Mouse (Mus musculus) kidney, postnatal 4 days (tissue): ENCODE data around the gene Defb20.
"Not testable (repeated sequence)": the region's sequence is repeated elsewhere in the genome, so short reads cannot be mapped to it uniquely, and the experiment has no call there.

Experiments used
- DNase-seq, 2 experiments: peaks; one replicate each; pipeline ENCODE4 v3.0.0; 2021; ENCODE audit warnings: mixed read lengths in 2 of 2

Defb20 gene

DNA sequence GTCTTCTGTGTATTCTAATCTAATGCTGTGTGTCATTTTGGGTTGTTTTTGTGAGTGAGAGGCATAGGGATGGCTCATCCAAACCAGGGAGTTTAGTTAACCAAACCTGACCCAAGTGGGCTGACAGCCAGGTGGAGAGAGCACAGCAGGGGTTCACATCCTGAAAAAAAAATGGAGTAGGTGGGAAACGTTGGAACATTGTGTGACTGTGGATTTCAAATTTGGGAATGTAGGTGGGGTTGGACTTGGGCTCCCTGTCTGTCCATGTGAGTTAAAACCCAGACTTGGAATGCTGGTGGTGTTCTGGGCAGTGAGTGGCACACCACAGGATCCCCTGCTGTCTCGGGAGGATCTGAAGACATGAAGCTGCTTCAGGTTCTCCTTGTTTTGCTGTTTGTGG lies at the start of gene Defb20:
TSS of gene Defb20 (plus strand) at position 301 of the 400 bp plus-strand sequence.
- DNase-seq, result no peak

GRCm38 (mm10) chr2:152427493-152427892 lies 49.4 kb upstream of the Defb20 start:
- peak; percentile 44 to 53 for DNase-seq

DNA sequence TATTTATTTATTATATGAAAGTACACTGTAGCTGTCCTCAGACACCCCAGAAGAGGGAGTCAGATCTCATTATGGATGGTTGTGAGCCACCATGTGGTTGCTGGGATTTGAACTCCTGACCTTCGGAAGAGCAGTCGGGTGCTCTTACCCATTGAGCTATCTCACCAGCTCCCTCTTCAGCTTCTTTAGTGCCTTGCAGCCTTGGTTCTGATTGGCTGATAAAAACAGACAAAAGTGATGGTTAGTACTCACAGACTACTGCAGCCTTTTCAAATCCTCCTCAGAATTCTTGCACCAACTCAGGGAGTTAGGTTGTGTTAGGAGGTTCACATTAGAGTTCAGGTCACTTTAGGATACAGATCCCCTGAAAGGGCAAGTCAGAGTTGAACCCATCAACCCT lies 48.4 kb upstream of the Defb20 start:
- not testable (repeated sequence) for DNase-seq

DNA sequence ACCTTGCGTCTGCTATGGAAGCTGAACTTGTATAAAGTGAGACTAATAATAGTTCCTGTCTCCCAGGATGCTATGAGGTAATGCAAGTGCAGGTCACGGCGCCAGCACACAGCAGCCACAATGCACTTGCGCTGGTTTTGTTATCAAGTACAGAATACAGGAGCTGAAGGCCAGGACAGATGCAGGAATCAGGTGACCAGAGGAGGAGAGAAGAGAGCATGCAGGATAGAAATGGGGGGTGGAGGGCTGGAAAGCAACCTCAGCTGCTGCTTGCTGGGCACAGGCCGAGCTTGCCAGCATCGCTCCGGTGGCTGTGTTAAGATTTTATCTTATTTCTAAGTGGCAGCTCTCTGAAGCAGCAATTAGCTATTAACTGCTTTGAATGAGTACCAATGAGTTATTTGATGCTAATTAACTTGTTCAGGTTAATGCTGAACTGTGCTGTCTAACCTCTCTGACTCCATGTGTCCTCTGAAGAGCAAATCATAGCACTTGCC lies 40.4 kb upstream of the Defb20 start:
- DNase-seq, result peak in 1 of 2 experiments; percentile 54

- peak; percentile 93 for DNase-seq
Observed at GRCm38 (mm10) chr2:152436983-152437860, 39.6 kb upstream of the Defb20 start.

DNA sequence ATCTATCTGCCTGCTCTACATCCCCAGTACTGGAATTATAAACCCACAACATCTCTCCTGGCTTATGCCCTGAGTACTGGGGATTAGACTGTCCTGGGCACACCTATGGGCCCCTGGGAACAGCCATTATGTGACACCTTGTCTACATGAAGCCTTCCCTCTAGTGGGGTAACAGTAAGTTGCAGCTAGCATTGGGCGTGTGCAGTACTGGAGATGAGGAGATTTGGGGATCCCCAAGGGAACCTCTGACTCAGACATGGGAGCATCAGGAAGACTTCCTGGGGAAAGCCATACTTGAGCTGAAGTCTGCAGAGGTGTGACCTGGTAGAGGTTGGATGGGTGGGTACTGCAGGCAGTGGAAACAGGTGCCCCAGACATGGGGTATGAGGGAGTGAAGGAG lies 37.9 kb upstream of the Defb20 start:
- no peak for DNase-seq

DNA sequence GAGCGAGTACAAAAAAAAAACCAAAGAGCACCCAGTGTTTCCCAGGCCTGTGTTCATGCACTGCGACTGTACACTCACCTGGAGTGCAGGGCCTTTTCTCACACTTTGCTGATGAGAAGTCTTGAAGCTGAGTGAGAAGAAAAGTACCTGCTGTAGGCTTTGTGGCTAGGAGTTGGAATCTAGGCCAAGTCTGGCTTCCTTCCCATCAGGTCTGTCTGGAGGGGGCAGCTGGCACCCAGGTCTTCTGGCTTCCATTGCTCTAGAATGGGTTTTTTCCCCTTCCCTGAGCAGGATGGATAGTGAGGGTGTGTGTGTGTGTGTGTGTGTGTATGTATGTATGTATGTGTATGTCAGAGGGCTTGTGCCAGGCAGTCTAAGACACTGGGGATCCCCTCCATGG lies 37.0 kb upstream of the Defb20 start:
- no peak for DNase-seq

GRCm38 (mm10) chr2:152442322-152442721 lies 34.5 kb upstream of the Defb20 start:
- DNase-seq, result peak in 1 of 2 experiments; percentile 21

DNA sequence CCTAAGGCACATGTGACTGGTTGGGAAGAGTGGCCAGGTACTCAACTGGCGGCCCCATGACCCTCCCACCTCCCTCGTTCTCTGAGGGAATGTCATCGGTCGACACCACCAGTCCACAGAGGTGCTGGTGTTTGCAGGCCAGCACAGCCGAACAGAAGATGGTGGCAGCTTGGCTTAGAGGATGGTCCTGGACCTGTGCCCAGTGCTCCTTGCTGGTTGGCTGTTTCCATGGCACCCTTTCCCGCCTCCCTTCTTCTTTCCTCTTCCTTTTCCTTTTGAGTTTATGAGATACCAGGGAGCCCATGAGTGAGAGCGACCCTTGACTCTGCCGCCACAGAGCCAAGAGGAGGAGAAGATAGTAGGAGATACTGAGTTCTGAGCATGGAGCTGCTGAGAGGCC lies 33.6 kb upstream of the Defb20 start:
- no peak for DNase-seq

- DNase-seq, result no peak
Observed at GRCm38 (mm10) chr2:152446642-152447041, 30.2 kb upstream of the Defb20 start.

GRCm38 (mm10) chr2:152447461-152447860 lies 29.4 kb upstream of the Defb20 start:
- DNase-seq, result no peak

GRCm38 (mm10) chr2:152450241-152450640 lies 26.6 kb upstream of the Defb20 start:
- DNase-seq, result peak; percentile 81 to 82

DNA sequence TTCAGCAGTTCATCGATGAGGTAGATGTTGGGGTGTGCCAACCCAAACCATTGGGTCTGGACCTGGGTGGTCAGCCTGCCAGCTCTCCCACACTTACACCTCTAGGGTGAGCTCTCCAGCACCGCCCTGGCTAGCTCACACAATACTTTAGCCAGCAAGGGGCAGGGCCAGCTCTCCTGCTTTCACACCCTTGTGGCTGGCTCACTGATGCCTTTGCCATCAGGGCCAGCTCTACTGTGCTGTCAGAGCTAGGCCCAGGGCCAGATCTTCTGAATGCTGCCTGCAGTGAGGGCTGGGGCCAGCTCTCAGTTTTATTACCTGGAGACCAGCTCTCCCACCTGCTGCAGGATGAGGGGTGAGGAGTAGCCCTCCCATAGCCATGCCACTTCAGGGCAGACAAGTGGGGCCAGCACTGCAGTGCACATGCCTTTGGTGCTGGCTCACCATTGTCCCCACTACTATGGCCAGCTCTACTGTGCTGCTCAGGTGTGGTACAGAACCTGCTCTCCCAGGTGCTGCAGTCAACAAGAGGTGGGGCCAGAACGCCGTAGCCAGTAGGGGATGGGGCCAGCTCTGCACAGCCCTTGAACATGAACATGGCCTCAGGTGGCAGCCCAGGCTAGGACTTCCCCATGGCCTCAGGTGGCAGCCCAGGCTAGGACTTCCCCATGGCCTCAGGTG lies 24.6 kb upstream of the Defb20 start:
- DNase-seq, result no peak

DNA sequence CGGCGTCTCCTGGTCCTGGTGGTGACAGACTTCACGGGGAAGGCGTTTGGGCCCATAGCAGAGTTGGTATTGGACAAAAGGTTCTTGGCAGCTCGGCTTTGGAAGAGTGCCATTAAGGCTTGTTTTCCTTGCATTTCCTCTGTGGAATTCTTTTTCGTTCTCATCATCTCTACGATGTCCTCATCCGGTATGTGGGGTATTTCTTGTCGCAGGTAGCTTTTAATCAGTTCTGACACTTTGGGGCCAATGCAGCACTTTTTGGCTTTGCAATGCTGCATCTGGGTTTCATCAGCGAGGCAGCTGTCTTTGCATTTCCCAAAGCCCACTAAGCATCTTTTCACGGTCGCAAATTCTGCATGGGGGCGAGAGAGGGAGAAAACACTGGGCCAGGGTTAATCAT lies 17.6 kb upstream of the Defb20 start:
- no peak for DNase-seq

DNA sequence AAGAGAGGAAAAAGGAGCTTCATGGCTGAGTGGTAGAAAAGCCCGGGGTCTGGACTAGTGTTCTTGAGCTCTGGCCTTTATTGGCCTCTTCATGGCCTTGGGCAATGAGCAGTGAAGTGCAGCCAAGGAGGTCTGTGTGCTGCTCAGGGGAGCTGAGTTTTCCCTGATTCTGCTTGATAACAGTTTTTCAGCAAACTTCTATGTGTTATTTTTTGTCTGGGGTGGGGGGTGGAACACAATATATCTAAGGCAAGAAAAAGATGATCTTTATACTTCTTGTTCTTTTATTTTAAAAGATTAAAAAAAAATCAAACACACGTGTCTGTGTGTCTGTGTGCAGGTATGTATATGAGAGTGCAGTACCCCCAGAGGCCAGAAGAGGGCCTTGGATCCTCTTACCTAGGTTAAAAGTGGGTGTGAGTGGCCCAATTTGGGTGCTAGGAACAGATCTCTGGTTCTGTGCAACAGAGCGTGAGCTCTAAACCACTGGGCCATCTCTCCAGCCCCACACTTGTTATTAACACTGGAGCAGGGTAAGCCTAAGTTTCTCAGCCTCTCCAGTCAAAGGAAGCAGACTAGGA lies 12.2 kb upstream of the Defb20 start, which contains the start of gene Defb23:
TSS of gene Defb23 (minus strand) at position 51 of the 581 bp plus-strand sequence.
- no peak for DNase-seq

DNA sequence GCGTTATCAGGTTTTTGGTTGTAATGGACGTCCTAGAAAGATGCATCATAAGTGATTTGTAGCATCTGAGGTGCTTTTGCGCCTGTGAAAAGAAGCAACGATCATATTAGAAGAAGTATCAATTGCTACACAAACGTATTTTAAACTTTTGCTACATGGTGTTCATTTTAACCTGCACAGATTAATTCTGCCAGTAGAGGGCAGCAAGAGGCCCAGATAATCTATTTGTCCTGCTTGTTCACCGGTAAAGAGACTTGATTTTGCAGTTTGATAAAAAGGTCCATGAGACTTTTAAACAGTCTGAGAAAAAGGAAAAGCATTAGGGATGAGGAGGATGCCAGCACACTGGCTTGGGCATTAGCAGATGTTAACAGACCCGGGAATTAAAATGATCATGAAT lies 5.9 kb upstream of the Defb20 start:
- peak; percentile 63 to 71 for DNase-seq

DNA sequence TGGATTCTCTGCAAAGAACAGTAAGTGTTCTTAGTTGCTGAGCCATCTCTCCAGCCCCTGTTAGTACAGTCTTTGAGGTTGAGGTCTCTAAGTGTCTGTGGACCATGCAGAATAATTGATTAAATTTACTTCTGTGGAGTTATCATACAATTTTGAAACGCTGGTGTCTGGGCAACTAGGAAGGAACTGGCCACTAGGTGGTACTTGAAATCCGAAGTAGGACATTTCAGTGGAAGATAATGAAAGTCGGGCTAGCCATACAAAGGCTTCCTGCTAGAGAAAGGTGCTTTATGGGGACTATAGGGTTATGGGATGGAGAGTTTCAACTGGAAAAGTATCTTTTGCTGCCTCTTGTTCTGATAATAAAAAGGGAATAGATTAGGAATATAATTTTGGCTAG lies 4.4 kb upstream of the Defb20 start:
- no peak for DNase-seq

DNA sequence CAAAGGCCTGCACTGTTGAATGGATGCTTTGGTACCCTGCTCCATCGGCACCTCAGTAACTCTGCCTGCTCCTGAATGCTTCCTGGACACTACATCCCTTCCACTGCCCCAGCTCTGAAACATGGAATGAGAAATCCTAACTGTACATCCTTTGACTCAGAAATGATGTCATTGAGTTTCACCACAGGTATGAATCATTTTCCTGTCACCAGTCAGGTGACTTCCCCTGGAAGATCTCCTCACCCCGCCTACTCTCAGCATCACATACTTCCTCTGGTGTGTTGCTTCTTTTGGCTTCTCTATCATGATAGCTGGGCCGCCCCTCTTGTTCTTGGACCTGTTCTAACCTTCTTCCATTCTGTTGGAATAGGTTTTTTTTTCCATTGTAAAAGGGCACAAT lies 4.0 kb downstream of the Defb20 start:
- DNase-seq, result no peak

- no peak for DNase-seq
Observed at GRCm38 (mm10) chr2:152481726-152482125, 4.9 kb downstream of the Defb20 start.

DNA sequence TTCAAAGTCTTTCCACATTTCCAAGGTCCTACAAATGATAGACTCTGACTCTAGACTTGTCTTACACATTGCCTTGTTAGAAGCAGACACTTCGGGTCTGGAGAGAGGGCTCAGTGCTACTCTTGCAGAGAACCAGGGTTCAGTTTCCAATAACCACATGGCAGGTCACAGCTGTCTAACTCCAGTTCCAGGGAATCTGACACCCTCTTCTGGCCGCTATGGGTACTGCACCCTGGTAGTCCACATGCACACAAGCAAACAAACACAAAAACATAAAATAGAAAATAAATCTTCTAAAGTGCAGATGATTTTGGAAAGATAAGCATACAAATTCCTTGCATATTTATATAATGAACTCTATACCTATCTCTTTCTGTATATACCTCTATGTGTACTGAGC lies 10.2 kb downstream of the Defb20 start:
- peak; percentile 14 to 20 for DNase-seq

DNA sequence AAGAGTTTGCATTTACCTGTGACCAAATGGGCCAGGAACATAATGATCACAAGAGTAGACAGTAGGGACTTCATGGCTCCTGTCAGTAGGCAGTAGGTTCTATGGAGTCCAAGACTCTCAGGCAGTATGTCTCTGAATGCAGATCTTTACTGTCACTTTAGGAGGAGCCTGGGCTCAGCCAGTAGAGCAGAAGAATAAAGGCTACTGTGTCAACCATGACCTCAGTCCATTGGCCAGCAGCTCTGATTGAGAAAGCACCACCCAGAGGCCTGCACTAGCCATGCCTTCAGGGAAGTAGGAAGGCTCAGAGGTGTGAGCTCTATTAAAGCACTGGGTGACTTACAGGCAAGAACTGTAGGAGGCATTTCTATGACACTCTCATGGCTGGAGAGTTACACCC lies 13.2 kb downstream of the Defb20 start, which contains the start of gene Defb22:
TSS of gene Defb22 (minus strand) at position 101 of the 400 bp plus-strand sequence.
- DNase-seq, result no peak

DNA sequence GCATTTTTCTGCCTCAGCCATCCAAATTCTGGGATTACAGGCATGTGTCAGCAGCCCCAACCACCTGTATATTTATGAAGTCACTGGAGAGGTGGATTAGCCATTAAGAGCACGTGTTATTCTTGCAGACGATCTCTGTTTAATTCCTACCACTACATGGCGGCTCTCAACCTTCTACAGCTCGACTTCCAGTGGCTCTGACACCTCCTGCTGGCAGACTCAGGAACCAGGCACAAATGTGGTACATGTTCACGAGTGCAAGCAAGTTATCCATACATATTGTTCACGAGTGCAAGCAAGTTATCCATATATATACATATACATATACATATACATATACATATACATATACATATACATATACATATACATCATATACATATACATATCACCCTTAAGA lies 16.3 kb downstream of the Defb20 start:
- DNase-seq, result no peak

GRCm38 (mm10) chr2:152498020-152498419 lies 21.2 kb downstream of the Defb20 start:
- no peak for DNase-seq
